In the genomic region with DNA sequence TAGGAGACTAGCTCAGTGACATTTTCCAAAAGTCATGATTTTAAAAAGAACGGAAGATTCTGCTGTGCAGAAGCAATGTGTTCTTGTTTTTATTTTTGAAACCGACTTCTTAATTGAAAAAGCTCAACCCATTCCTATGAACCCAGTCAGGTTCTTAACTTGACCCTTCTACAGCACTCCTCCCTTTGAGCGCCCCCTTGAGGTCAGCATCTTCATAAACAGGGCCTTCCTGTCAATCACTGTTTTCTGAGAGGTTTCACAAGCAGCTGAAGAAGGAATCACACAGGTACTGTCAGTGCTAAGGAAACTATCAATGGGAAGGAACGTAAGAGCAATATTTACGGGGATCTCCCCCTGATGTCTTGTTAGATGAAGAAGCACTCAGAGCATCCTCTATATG, we compare ENCODE assay signal across 10 mouse cellular contexts.
DNase-seq lines count a peak whose midpoint lies in the region; ATAC-seq and TF ChIP-seq lines count a peak whose summit lies in the region.
"Had no signal": no experiment of that assay in that cellular context is flagged by ENCODE, and none has a peak within 500 bp of the region (broad histone marks: within the 10 kb centered on the region; RNA-seq: fewer than 3 reads in every experiment).

No protein-coding gene starts in this region.

- TF ChIP-seq CTCF in liver, embryonic 14.5 days (IDR thresholded peaks at IDR 0.05; ENCODE audit: low read depth), result peak; percentile 31; the same call in 1 of the 2 replicates

- H3K27me3 ChIP-seq in kidney, embryonic 16.5 days (ENCODE audit: insufficient read depth, low read length), result no peaks in the 10 kb centered on the region
- no peaks in the 10 kb centered on the region for H3K27me3 ChIP-seq in liver, embryonic 14.5 days (ENCODE audit: control insufficient read depth, insufficient read depth, low read length)
- no peaks in the 10 kb centered on the region for H3K27me3 ChIP-seq in midbrain, embryonic 13.5 days
- H3K27me3 ChIP-seq: embryonic facial prominence, embryonic 12.5 days had no signal

- TF ChIP-seq EP300 in liver, embryonic 14.5 days (IDR thresholded peaks at IDR 0.05; ENCODE audit: low read depth), result no peak

- H3K36me3 ChIP-seq in kidney, embryonic 16.5 days (ENCODE audit: insufficient read depth, low read length), result no peaks in the 10 kb centered on the region
- H3K36me3 ChIP-seq in ES-E14 (ENCODE audit: control insufficient read depth, insufficient read depth, low read length, poor library complexity, severe bottlenecking), result no peaks in the 10 kb centered on the region
- no peaks in the 10 kb centered on the region for H3K36me3 ChIP-seq in liver, embryonic 14.5 days (replicated peaks; ENCODE audit: control insufficient read depth, insufficient read depth, low read depth)
- H3K36me3 ChIP-seq in midbrain, embryonic 13.5 days, result no peaks in the 10 kb centered on the region
- H3K36me3 ChIP-seq: embryonic facial prominence, embryonic 12.5 days had no signal

- no peak overlapping the region for H3K27ac ChIP-seq in kidney, embryonic 16.5 days (ENCODE audit: low read length)
- H3K27ac ChIP-seq in ES-E14 (ENCODE audit: insufficient read depth, low read depth, low read length, poor library complexity, severe bottlenecking), result no peak overlapping the region
- H3K27ac ChIP-seq in liver, embryonic 14.5 days, result no peak overlapping the region
- H3K27ac ChIP-seq in midbrain, embryonic 13.5 days, result no peak overlapping the region
- H3K27ac ChIP-seq: embryonic facial prominence, embryonic 12.5 days had no signal

- no peak overlapping the region for H3K4me2 ChIP-seq in kidney, embryonic 16.5 days (replicated peaks; ENCODE audit: low read depth, low read length)
- no peak overlapping the region for H3K4me2 ChIP-seq in liver, embryonic 14.5 days (ENCODE audit: low read depth)
- H3K4me2 ChIP-seq in midbrain, embryonic 13.5 days (replicated peaks), result no peak overlapping the region
- H3K4me2 ChIP-seq: embryonic facial prominence, embryonic 12.5 days had no signal

- 80% methylated on average over 5 of the region's 5 CpGs for WGBS in kidney, embryonic 16.5 days
- WGBS in liver, embryonic 14.5 days (ENCODE audit: insufficient replicate concordance), result 49% methylated on average over 5 of the region's 5 CpGs
- WGBS in midbrain, embryonic 13.5 days, result 71% methylated on average over 5 of the region's 5 CpGs

- no peak overlapping the region for H3K9ac ChIP-seq in kidney, embryonic 16.5 days (replicated peaks; ENCODE audit: low read length)
- no peak overlapping the region for H3K9ac ChIP-seq in ES-E14 (ENCODE audit: insufficient read depth, low read depth, low read length, poor library complexity, severe bottlenecking)
- H3K9ac ChIP-seq in liver, embryonic 14.5 days (replicated peaks), result no peak overlapping the region
- H3K9ac ChIP-seq in midbrain, embryonic 13.5 days (replicated peaks), result no peak overlapping the region
- H3K9ac ChIP-seq: embryonic facial prominence, embryonic 12.5 days had no signal

- peaks cover 2% of the 10 kb centered on the region; the same call in 1 of the 2 replicates for H3K9me3 ChIP-seq in kidney, embryonic 16.5 days (ENCODE audit: low read length)
- H3K9me3 ChIP-seq in ES-E14 (ENCODE audit: control insufficient read depth, insufficient read depth, low read depth, low read length), result no peaks in the 10 kb centered on the region
- no peaks in the 10 kb centered on the region for H3K9me3 ChIP-seq in liver, embryonic 14.5 days (ENCODE audit: control insufficient read depth, low read length)
- H3K9me3 ChIP-seq in midbrain, embryonic 13.5 days, result no peaks in the 10 kb centered on the region
- H3K9me3 ChIP-seq: embryonic facial prominence, embryonic 12.5 days had no signal

- no peak overlapping the region for H3K4me3 ChIP-seq in kidney, embryonic 16.5 days (ENCODE audit: low read length)
- H3K4me3 ChIP-seq in ES-E14 (ENCODE audit: insufficient read depth in 1 of 2, low read depth in 1 of 2, low read length in 2 of 2, poor library complexity in 1 of 2, severe bottlenecking in 1 of 2), result no peak overlapping the region
- no peak overlapping the region for H3K4me3 ChIP-seq in liver, embryonic 14.5 days (ENCODE audit: insufficient read depth in 1 of 2, low read depth in 2 of 2, low read length in 2 of 2)
- no peak overlapping the region for H3K4me3 ChIP-seq in midbrain, embryonic 13.5 days (replicated peaks)
- H3K4me3 ChIP-seq: embryonic facial prominence, embryonic 12.5 days; myocyte had no signal

- in situ Hi-C loops in ES-E14 (cut with MboI; ENCODE audit: low sequenced_read_pairs in 2 of 2, unreplicated experiment in 2 of 2), result loop anchor here in 1 of 2 experiments (25.0 kb wide), 1 partner anchor 478 kb away; no protein-coding TSS in a partner anchor

- ATAC-seq in kidney, embryonic 16.5 days (ENCODE audit: low FRiP score, low TSS enrichment), result no peak
- no peak for ATAC-seq in liver, embryonic 14.5 days (ENCODE audit: insufficient read depth)
- no peak for ATAC-seq in midbrain, embryonic 13.5 days

- H3K4me1 ChIP-seq in kidney, embryonic 16.5 days (ENCODE audit: insufficient read depth, low read length), result 0 out of 2 replicates have a peak, but pooled peaks cover 3% of the 10 kb centered on the region
- H3K4me1 ChIP-seq in ES-E14 (ENCODE audit: control insufficient read depth in 2 of 2, insufficient read depth in 2 of 2, low read length in 2 of 2, poor library complexity in 1 of 2), result no peaks in the 10 kb centered on the region
- no peaks in the 10 kb centered on the region for H3K4me1 ChIP-seq in liver, embryonic 14.5 days (replicated peaks; ENCODE audit: control insufficient read depth in 2 of 2, insufficient read depth in 2 of 2, low read length in 1 of 2)
- no peaks in the 10 kb centered on the region for H3K4me1 ChIP-seq in midbrain, embryonic 13.5 days (replicated peaks)

- peak; percentile 3 to 32 for DNase-seq in kidney, adult 8-10 months
- DNase-seq in 416B (ENCODE audit: low read depth) (peak; percentile 57), ES-E14 (ENCODE audit: low read depth, low spot score) (peak; percentile 45)
- DNase-seq in embryo, embryonic 11 days, result peak; percentile 44
- no peak for DNase-seq in liver, embryonic 14.5 days (ENCODE audit: low read depth in 3 of 3, low spot score in 3 of 3)
- no peak for DNase-seq in layer of hippocampus, postnatal 36 days

TF ChIP-seq in ES-E14, 5 proteins besides CTCF, POLR2A, EP300 and RAD21:
- TF ChIP-seq MAFK (IDR thresholded peaks at IDR 0.05; ENCODE audit: insufficient read depth, low read depth, low read length) (no peak), CHD2 (IDR thresholded peaks at IDR 0.05; ENCODE audit: low read depth, low read length) (no peak), ZC3H11A (IDR thresholded peaks at IDR 0.05; ENCODE audit: borderline replicate concordance, low read depth, low read length) (no peak), HCFC1 (IDR thresholded peaks at IDR 0.05; ENCODE audit: borderline replicate concordance, insufficient read depth, low read length) (no peak), ZNF384 (IDR thresholded peaks at IDR 0.05; ENCODE audit: low read depth, low read length) (no peak)
TF ChIP-seq in ES-E14: peak in this region for 0.

Comparison
In these comparisons a context has a peak if more than half of its experiments do, and no peak if none do; other contexts are left out.
1. DNase-seq: peak in kidney, adult 8-10 months (2 of 2), 416B (single experiment), ES-E14 (single experiment) and embryo, embryonic 11 days (single experiment); none in liver, embryonic 14.5 days (0 of 3) and layer of hippocampus, postnatal 36 days (0 of 2).